Mouse (Mus musculus) lung, embryonic 16.5 days (tissue): ENCODE measurements around the gene Zfp277. TPM values are rescaled to one million over a fixed set of nuclear protein-coding genes. Genes with fewer than 3 reads are reported as not detected.
A peak's percentile ranks its signal among the peaks of the same experiment; 100 is the strongest.

Experiments
- ATAC-seq: fragments of 200-750 bp; cut with Nextera tagmentation; 2 replicates; pipeline ENCODE4 v1.8.0; 2017; ENCODE audit warnings: low read depth, mild to moderate bottlenecking, moderate library complexity
- H3K27ac ChIP-seq: fragments of 300-500 bp; sonication (generic); 2 replicates; pipeline ENCODE4 v1.5.1; 2014; ENCODE audit warnings: mild to moderate bottlenecking, control low read depth, low read length
- H3K27me3 ChIP-seq: fragments of 300-500 bp; sonication (generic); 2 replicates; pipeline ENCODE4 v1.6.1; 2014; ENCODE audit warnings: low read depth, low read length, mixed read lengths; ENCODE audit not compliant: control insufficient read depth, insufficient read depth
- H3K36me3 ChIP-seq: fragments of 300-500 bp; sonication (generic); 2 replicates; pipeline ENCODE4 v1.6.1; 2014; ENCODE audit warnings: low read length; ENCODE audit not compliant: control insufficient read depth, insufficient read depth
- H3K4me1 ChIP-seq: fragments of 300-500 bp; sonication (generic); replicated peaks from 2 replicates; pipeline ENCODE4 v1.6.1; 2014; ENCODE audit warnings: low read length, mixed read lengths; ENCODE audit not compliant: control insufficient read depth, insufficient read depth
- H3K4me2 ChIP-seq: fragments of 300-500 bp; sonication (generic); 2 replicates; pipeline ENCODE4 v1.6.1; 2014; ENCODE audit warnings: low read depth, low read length, control low read depth
- H3K4me3 ChIP-seq: fragments of 300-500 bp; sonication (generic); 2 replicates; pipeline ENCODE4 v1.5.1; 2014; ENCODE audit warnings: mild to moderate bottlenecking, low read length, control low read depth
- H3K9ac ChIP-seq: fragments of 300-500 bp; sonication (generic); 2 replicates; pipeline ENCODE4 v1.6.1; 2014; ENCODE audit warnings: low read length, control low read depth
- H3K9me3 ChIP-seq: fragments of 300-500 bp; sonication (generic); 2 replicates; pipeline ENCODE4 v1.6.1; 2016; ENCODE audit warnings: low read length; ENCODE audit not compliant: control insufficient read depth
- WGBS: fragments of 180-500 bp; shearing (Covaris S2); extraction: QIAGEN DNeasy Blood & Tissue Kit; methylation state at CpG from one replicate; pipeline ENCODE4 v1.1.7; 2014; 5-methylcytosine and 5-hydroxymethylcytosine counted together
- polyA plus RNA-seq: library from polyadenylated mRNA; unstranded; fragments of >200 nt; fragmentation: Nextera tagmentation; extraction: Ambion mirVana; gene quantifications from 2 replicates; pipeline ENCODE4 v1.2.1, GENCODE M21; 2015

Zfp277 gene
- polyA plus RNA-seq, 1 experiment from 2014 or later, result 42.8 TPM

DNA sequence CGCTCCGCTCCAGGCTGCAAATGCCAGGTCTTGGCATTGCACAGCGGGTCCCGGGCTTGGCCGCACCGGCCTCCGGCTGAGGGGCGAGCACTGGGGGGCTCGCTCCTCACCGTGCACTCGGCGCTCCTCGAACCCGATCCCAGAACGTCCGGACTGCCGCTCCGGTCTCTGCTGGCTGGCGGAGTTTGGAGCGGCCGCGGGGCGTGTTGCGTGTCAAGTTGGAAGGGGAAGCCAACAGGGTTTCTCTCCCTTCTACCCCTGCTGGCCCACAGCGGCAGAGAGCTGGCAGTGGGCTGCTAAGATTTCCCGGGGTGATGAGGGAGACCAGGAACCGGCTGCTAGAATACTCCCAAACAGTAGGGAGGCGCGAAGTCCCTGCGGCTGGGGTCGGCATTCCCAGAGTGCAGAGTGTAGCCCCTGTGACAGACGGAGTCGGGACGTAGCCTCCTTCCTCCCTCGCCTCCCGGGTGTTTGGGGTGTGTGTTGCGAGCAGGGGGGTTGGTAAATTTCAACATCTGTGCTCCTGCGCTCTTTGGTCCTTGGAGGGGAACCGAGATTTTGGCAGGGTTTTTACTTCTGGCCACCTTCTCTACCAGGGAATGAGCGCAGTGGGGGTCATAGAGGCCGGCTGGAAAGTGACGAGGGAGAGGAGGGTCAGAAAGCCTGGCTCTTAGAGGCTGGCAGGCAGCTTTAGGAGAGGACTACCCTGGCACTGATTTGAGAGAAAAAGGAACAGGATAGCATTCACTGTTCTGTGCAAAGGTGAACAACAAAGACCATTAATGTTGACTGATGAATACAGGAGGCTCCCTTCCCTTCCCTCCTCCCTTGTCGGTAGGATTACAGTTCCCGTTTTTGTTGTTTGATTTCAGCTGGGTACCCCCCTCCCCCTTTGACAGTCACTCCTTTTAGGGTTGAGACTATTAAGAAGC is 1.0 kb upstream of the Zfp277 start:
- under 1% methylated on average over 44 of the region's 44 CpGs for WGBS
- Histone ChIP-seq H3K27me3 (no peaks in the 10 kb centered on the region), H3K9me3 (no peaks in the 10 kb centered on the region), H3K9ac (peak overlapping the region; percentile 79), H3K27ac (peak overlapping the region; percentile 80), H3K4me2 (peak overlapping the region; percentile 58), H3K36me3 (no peaks in the 10 kb centered on the region), H3K4me3 (peak overlapping the region; percentile 90), H3K4me1 (peaks cover 22% of the 10 kb centered on the region)
- ATAC-seq, result peak; percentile 1; the same call in 1 of the 2 replicates

DNA sequence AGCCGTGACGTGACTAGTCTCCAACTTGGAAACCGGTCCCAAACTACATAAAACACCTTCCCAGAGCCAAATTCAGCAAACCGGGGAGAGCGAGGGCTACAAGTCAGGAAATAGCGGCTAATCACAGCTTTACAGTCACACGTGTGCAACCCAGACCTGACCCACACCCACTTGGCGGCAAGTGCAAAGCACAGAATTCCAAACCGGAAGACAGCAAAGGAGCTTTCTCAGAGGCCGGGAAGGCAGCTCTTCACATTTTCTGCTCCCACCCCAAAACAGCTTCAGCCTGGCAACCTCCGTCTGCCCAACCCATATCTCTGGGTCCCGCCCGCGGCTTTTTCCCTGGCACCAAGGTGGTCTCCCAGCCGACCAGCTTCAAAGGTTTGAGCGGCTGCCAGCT is 496 bp downstream of the Zfp277 start:
- peaks cover 22% of the 10 kb centered on the region for H3K4me1 ChIP-seq
- peak overlapping the region; percentile 92 for H3K4me2 ChIP-seq
- under 1% methylated on average over 16 of the region's 16 CpGs for WGBS
- H3K27ac ChIP-seq, result peak overlapping the region; percentile 49; the same call in 1 of the 2 replicates
- no peaks in the 10 kb centered on the region for H3K36me3 ChIP-seq
- H3K9ac ChIP-seq, result peak overlapping the region; percentile 79
- peak overlapping the region; percentile 90 for H3K4me3 ChIP-seq
- no peaks in the 10 kb centered on the region for H3K27me3 ChIP-seq
- H3K9me3 ChIP-seq, result no peaks in the 10 kb centered on the region
- peak; percentile 15 for ATAC-seq

DNA sequence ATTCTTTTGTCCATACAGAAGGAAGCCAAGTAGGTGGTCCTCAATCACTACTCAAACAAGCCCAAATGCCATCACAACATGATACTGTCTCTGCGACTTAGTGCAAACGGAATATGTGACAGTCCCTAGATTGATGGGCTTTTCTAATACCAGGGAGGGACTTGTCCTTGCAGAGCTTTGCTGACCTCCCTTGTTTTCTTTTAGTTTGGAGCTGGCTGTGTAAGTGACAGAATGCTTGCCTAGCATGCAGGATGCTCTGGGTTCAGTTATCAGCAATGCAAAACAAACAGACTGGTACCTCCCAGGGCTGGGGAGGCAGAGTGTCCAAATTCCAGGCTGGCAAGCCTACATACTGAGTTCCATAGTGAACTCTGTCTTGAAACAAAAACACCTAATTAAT is 7.7 kb downstream of the Zfp277 start:
- ATAC-seq, result no peak
- H3K27ac ChIP-seq, result no peak overlapping the region

DNA sequence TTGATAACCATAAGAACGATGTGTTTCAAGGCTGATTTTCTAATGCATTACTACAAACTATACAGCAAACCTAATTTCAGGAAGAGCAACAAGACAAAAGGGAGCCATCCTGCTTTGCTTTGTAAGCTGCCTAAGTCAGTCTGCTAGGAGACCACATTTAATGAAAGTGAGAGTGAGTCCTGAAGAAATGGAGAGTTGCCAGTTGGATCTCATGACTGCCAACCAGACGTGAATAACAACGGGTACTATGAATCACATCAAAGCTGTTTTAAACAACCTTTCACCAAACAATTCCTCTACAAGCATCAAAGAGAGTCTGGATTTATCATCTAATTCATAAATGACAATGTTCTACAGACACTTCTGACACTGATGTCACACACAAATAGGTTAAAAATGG is 11.6 kb downstream of the Zfp277 start:
- ATAC-seq, result no peak
- H3K4me1 ChIP-seq, result peaks cover 14% of the 10 kb centered on the region
- H3K27ac ChIP-seq, result no peak overlapping the region
- H3K9me3 ChIP-seq, result no peaks in the 10 kb centered on the region
- H3K36me3 ChIP-seq, result no peaks in the 10 kb centered on the region
- no peaks in the 10 kb centered on the region for H3K27me3 ChIP-seq
- H3K9ac ChIP-seq, result no peak overlapping the region
- H3K4me3 ChIP-seq, result no peak overlapping the region
- no peak overlapping the region for H3K4me2 ChIP-seq
- WGBS, result 26% methylated on average over 3 of the region's 3 CpGs

More for the DNA sequence above, 7.7 kb downstream of the Zfp277 start:
- Histone ChIP-seq H3K4me1 (peaks cover 4% of the 10 kb centered on the region; the same call in 1 of the 2 replicates), H3K4me2 (no peak overlapping the region), H3K27me3 (no peaks in the 10 kb centered on the region), H3K4me3 (no peak overlapping the region), H3K36me3 (no peaks in the 10 kb centered on the region), H3K9ac (no peak overlapping the region), H3K9me3 (no peaks in the 10 kb centered on the region)
- WGBS, result 31% methylated on average over 2 of the region's 2 CpGs

DNA sequence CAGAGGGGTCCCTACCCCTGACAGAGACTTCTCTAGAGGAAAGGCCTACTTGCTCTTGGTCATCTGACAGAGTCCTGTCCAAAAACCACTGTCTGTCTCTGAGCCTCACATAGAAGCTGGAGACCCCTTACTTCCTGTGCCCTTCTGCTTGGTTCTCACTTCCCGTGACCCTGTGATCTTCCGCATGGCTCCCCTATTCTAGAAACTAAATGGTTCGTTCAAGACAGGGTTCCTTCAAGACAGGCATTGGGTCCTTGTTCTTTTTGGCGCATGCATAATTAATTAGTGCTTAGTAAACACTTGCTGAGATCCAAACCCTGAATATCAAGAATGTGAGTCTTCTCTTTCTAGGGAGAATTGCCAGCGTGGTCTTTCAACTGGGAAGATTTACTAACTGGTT is 14.6 kb downstream of the Zfp277 start:
- no peak overlapping the region for H3K4me3 ChIP-seq
- no peak overlapping the region for H3K27ac ChIP-seq
- peaks cover 14% of the 10 kb centered on the region for H3K4me1 ChIP-seq
- no peak overlapping the region for H3K4me2 ChIP-seq
- H3K36me3 ChIP-seq, result no peaks in the 10 kb centered on the region
- H3K27me3 ChIP-seq, result no peaks in the 10 kb centered on the region
- no peak overlapping the region for H3K9ac ChIP-seq
- ATAC-seq, result no peak; the same call in 1 of the 2 replicates
- no peaks in the 10 kb centered on the region for H3K9me3 ChIP-seq
- 65% methylated on average over 5 of the region's 5 CpGs for WGBS

DNA sequence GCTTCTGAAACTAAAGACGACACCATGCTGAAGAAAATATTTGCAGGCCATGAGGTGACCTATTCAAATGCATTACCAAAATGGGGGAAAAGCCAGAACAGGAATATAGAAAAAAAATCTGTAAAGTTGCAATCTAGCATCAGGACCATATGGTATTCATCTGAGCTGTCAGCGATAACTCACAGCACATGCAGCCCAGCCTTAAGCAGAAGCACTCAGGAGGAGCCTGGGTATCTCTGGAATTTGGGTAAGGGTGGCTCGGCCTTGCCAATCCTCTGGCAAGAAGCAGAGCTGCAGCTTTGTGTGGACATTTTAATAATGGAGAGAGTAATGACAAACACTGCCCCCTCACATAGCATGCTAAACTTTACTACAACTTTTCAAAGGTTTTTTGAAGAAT is 15.7 kb downstream of the Zfp277 start:
- 51% methylated on average over 3 of the region's 3 CpGs for WGBS

DNA sequence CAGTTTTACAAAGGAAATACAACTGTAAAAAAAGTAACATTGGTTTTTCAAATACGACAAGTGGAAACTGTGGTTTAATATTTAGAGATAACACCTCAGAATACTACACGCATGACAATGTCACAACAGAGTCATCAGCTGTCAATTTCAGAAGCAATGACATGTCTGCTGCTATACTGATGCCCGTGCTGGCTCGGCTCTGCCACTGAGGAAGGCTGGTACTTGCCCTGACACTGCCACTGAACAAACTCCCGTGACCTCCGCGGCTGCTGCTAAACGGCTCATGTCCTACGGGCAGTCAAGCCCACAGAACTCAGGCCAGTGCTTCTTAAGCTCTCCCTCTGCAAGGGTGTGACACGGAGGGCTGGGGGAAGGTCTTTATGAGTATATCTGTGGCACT is 18.1 kb downstream of the Zfp277 start:
- Histone ChIP-seq H3K4me3 (no peak overlapping the region), H3K36me3 (peaks cover 5% of the 10 kb centered on the region; the same call in 1 of the 2 replicates), H3K9ac (no peak overlapping the region), H3K4me1 (peaks cover 14% of the 10 kb centered on the region), H3K4me2 (no peak overlapping the region), H3K27ac (no peak overlapping the region), H3K9me3 (no peaks in the 10 kb centered on the region), H3K27me3 (no peaks in the 10 kb centered on the region)
- no peak for ATAC-seq
- WGBS, result 76% methylated on average over 10 of the region's 10 CpGs

More for the DNA sequence above, 15.7 kb downstream of the Zfp277 start:
- Histone ChIP-seq H3K27me3 (no peaks in the 10 kb centered on the region), H3K4me2 (no peak overlapping the region), H3K27ac (no peak overlapping the region), H3K36me3 (peaks cover 4% of the 10 kb centered on the region; the same call in 1 of the 2 replicates), H3K9me3 (no peaks in the 10 kb centered on the region), H3K4me1 (peaks cover 14% of the 10 kb centered on the region), H3K4me3 (no peak overlapping the region), H3K9ac (no peak overlapping the region)
- ATAC-seq, result no peak

DNA sequence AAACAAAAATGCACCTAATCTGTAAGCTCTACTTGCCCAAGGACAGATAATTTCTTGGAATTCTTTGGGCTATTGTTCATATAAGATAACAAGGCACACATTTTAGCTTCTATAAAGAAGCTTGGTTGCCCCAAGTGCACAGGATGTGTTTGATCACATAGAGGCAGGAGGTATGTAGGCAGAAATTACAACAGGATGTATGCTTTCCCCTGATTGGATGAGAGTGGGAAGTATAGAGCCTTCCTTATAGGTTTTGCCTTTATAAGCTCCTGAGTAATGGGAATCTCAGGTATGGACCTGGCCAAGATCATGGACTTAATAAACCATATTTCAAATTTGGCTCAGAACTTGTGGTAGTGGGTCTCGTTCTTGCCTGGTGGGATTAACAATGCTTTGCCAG is 20.7 kb downstream of the Zfp277 start:
- Histone ChIP-seq H3K4me3 (no peak overlapping the region), H3K4me2 (no peak overlapping the region), H3K4me1 (no peaks in the 10 kb centered on the region), H3K9ac (no peak overlapping the region), H3K9me3 (no peaks in the 10 kb centered on the region), H3K36me3 (peaks cover 5% of the 10 kb centered on the region; the same call in 1 of the 2 replicates), H3K27ac (no peak overlapping the region), H3K27me3 (no peaks in the 10 kb centered on the region)
- WGBS, result 91% methylated on average over 1 of the region's 1 CpGs
- ATAC-seq, result no peak

DNA sequence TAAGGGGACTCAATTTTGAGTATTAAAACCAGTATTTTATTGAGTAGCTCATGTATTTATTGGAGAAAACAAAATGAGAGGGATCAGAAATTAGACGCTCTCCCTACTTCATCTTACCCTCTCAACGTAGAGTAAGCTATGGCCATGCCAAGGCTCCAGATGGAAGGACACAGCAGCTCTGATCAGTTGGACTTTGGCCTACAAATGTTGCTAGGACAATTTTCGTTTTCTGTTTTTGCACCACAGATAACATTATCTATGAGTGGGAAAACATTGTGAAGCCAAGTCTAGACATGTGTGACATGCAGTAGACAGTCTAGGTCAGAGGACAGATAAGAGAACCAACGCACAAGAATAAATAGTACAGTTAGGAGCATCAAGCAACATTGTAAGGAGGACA is 28.4 kb downstream of the Zfp277 start:
- no peak overlapping the region for H3K4me2 ChIP-seq
- WGBS, result 75% methylated on average over 4 of the region's 4 CpGs
- H3K4me1 ChIP-seq, result no peaks in the 10 kb centered on the region
- H3K27me3 ChIP-seq, result no peaks in the 10 kb centered on the region
- no peak for ATAC-seq
- H3K36me3 ChIP-seq, result no peaks in the 10 kb centered on the region
- H3K4me3 ChIP-seq, result no peak overlapping the region
- H3K9me3 ChIP-seq, result no peaks in the 10 kb centered on the region
- H3K27ac ChIP-seq, result no peak overlapping the region
- no peak overlapping the region for H3K9ac ChIP-seq
